Mouse (Mus musculus) midbrain, embryonic 10.5 days (tissue): Measurements from ENCODE around the gene F2r. TPM values are rescaled to one million over a fixed set of nuclear protein-coding genes. Genes with fewer than 3 reads are reported as not detected.
A peak's percentile ranks its signal among the peaks of the same experiment; 100 is the strongest.

Experiments
- DNase-seq: peaks from one replicate; pipeline ENCODE4 v3.0.0-alpha.2; 2017; ENCODE audit warnings: low spot score
- H3K27ac ChIP-seq: fragments of 300-500 bp; sonication (generic); replicated peaks from 2 replicates; pipeline ENCODE4 v1.5.1; 2016; ENCODE audit warnings: mild to moderate bottlenecking
- H3K27me3 ChIP-seq: fragments of 300-500 bp; sonication (generic); 2 replicates; pipeline ENCODE4 v1.6.1; 2016; ENCODE audit warnings: low read depth, mild to moderate bottlenecking; ENCODE audit not compliant: poor library complexity, severe bottlenecking
- H3K36me3 ChIP-seq: fragments of 300-500 bp; sonication (generic); 2 replicates; pipeline ENCODE4 v1.6.1; 2016; ENCODE audit warnings: mild to moderate bottlenecking, moderate library complexity
- H3K4me1 ChIP-seq: fragments of 300-500 bp; sonication (generic); 2 replicates; pipeline ENCODE4 v1.6.1; 2016
- H3K4me3 ChIP-seq: fragments of 300-500 bp; sonication (generic); 2 replicates; pipeline ENCODE4 v1.5.1; 2016; ENCODE audit warnings: mild to moderate bottlenecking, moderate library complexity
- H3K9me3 ChIP-seq: fragments of 300-500 bp; sonication (generic); replicated peaks from 2 replicates; pipeline ENCODE4 v1.6.1; 2016; ENCODE audit warnings: mild to moderate bottlenecking
- WGBS: fragments of 180-500 bp; shearing (Covaris S2); methylation state at CpG from one replicate; pipeline ENCODE4 v1.1.7; 2016; 5-methylcytosine and 5-hydroxymethylcytosine counted together
- polyA plus RNA-seq: library from polyadenylated mRNA; unstranded; fragments of >200 nt; fragmentation: Nextera tagmentation; extraction: Ambion mirVana; gene quantifications from 2 replicates; pipeline ENCODE4 v1.2.1, GENCODE M21; 2016

Gene F2r
- polyA plus RNA-seq, 1 experiment from 2014 or later = 117 TPM

GRCm38 (mm10) chr13:95621563-95621962 is 3.3 kb upstream of the F2r start:
- H3K4me3 ChIP-seq = no peak overlapping the region
- H3K27me3 ChIP-seq = no peaks in the 10 kb centered on the region
- peaks cover 20% of the 10 kb centered on the region for H3K4me1 ChIP-seq
- H3K9me3 ChIP-seq = no peaks in the 10 kb centered on the region
- no peak for DNase-seq
- H3K27ac ChIP-seq = no peak overlapping the region
- no peaks in the 10 kb centered on the region for H3K36me3 ChIP-seq
- 91% methylated on average over 3 of the region's 3 CpGs for WGBS

DNA sequence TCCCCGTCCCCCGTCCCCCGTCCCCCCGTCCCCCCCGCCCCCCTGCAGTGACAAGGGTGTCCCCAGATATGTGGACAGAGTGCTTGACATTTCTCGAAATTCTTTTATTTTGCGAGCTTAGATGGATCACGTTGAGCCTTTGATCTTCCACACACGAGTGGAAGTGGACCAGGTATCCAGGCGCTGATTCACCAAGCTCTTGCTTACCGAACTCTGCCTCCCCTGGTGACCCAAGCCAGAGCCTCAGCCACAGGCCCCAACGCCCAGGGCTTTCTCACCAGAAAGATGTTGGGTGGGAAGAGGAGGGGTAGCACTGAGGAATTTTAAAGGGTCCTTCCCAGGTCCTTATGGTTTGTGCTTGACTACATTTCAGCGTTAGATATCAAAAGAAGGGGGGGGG is 572 bp upstream of the F2r start:
- Histone ChIP-seq H3K27ac (peak overlapping the region; percentile 98), H3K9me3 (no peaks in the 10 kb centered on the region), H3K27me3 (no peaks in the 10 kb centered on the region), H3K36me3 (peaks cover 21% of the 10 kb centered on the region), H3K4me1 (peaks cover 43% of the 10 kb centered on the region), H3K4me3 (peak overlapping the region; percentile 88)
- WGBS = 7% methylated on average over 13 of the region's 13 CpGs
- DNase-seq = no peak

DNA sequence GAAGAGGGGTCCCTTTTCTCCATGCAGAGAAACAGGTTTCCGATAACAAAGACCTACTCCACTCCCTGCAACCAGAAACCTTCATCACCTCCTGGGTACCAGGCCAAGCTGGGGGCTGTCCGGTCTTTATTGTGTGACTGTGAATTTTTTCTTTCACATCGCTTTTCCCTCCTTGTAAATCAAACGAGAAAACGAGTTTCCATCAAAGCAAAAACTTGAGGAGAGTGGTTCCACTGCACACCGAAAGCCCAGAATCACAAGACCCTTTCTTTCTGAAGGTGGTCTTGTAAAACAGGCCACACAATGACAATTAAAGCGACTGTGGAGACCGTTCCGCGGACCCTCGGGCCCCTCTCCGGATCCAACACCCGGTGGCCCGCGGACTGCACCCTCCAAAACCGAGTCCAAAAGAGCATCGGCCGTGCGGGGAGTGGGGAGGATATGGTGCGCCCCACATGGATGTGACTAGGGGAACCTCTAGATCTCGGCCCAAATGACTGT is 566 bp downstream of the F2r start:
- Histone ChIP-seq H3K27ac (peak overlapping the region; percentile 98), H3K36me3 (peaks cover 32% of the 10 kb centered on the region), H3K4me3 (peak overlapping the region; percentile 88), H3K27me3 (no peaks in the 10 kb centered on the region), H3K9me3 (no peaks in the 10 kb centered on the region), H3K4me1 (peaks cover 43% of the 10 kb centered on the region)
- peak; percentile 58 for DNase-seq
- WGBS = under 1% methylated on average over 21 of the region's 21 CpGs

DNA sequence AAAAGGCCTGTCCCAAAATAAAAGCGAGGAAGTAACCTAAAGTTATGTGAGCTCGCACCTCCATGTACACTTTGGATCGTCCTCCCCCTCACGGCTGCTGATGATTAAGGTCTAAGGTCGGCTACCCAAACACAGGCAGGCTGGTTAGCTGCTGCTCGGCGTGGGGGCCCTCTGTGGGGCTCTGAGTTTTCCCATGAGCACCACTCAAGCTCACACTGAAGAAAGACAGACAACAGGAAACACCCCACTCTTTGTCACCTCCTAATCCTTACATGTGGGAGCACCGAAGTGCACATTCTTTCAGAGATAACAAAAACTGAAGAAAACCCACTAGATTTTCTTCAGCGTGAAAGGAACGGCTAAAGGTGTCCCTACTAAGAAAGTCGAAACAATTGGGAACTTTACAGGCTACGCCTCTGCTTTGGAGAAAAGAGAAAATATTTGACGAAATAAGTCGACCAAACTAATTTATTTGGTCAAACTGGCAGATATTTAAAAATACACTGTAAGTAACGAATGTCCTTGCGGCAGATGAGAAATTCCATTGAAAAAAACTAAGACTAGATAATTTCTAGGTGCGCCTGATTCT is 1.1 kb downstream of the F2r start:
- DNase-seq = peak; percentile 41
- H3K27ac ChIP-seq = peak overlapping the region; percentile 98
- H3K36me3 ChIP-seq = peaks cover 38% of the 10 kb centered on the region
- 12% methylated on average over 17 of the region's 17 CpGs for WGBS
- H3K4me1 ChIP-seq = peaks cover 43% of the 10 kb centered on the region
- no peaks in the 10 kb centered on the region for H3K9me3 ChIP-seq
- H3K27me3 ChIP-seq = no peaks in the 10 kb centered on the region
- peak overlapping the region; percentile 88 for H3K4me3 ChIP-seq

GRCm38 (mm10) chr13:95616512-95616911 is 1.8 kb downstream of the F2r start:
- H3K27ac ChIP-seq = peak overlapping the region; percentile 98
- WGBS = 75% methylated on average over 11 of the region's 11 CpGs
- H3K4me3 ChIP-seq = peak overlapping the region; percentile 88
- peaks cover 43% of the 10 kb centered on the region for H3K4me1 ChIP-seq
- no peak for DNase-seq
- H3K27me3 ChIP-seq = no peaks in the 10 kb centered on the region
- no peaks in the 10 kb centered on the region for H3K9me3 ChIP-seq
- peaks cover 44% of the 10 kb centered on the region for H3K36me3 ChIP-seq

GRCm38 (mm10) chr13:95614757-95615156 is 3.5 kb downstream of the F2r start:
- H3K27me3 ChIP-seq = no peaks in the 10 kb centered on the region
- WGBS = 80% methylated on average over 6 of the region's 6 CpGs
- peaks cover 61% of the 10 kb centered on the region for H3K36me3 ChIP-seq
- no peaks in the 10 kb centered on the region for H3K9me3 ChIP-seq
- DNase-seq = no peak
- H3K4me1 ChIP-seq = peaks cover 43% of the 10 kb centered on the region
- H3K27ac ChIP-seq = no peak overlapping the region
- no peak overlapping the region for H3K4me3 ChIP-seq

DNA sequence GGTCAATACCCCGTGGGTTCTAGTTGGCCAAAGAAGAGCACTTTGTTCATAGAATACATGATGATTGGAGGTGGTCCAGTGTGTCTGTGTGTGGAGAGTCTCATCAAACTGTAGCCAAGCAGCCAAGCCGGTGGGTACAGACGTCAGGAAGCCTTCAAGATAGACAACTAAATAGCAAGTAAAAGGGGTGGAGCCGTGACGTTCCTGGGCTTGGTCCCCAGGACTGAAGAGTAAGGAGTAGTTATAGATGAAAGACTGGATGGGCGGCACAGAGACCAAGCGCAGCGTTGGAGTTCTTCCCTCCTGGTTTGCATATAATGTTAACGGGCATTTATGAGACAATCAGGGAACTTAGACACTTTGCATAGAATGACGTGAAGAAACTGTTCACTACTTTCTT is 6.0 kb downstream of the F2r start:
- peaks cover 83% of the 10 kb centered on the region for H3K36me3 ChIP-seq
- DNase-seq = no peak
- H3K4me1 ChIP-seq = peaks cover 29% of the 10 kb centered on the region
- 93% methylated on average over 10 of the region's 10 CpGs for WGBS
- H3K27me3 ChIP-seq = no peaks in the 10 kb centered on the region
- H3K4me3 ChIP-seq = no peak overlapping the region
- H3K27ac ChIP-seq = no peak overlapping the region
- H3K9me3 ChIP-seq = peaks cover 5% of the 10 kb centered on the region; the same call in 1 of the 2 replicates

- H3K36me3 ChIP-seq = peaks cover 88% of the 10 kb centered on the region
- no peak overlapping the region for H3K27ac ChIP-seq
- H3K27me3 ChIP-seq = no peaks in the 10 kb centered on the region
- WGBS = 90% methylated on average over 4 of the region's 4 CpGs
- H3K4me1 ChIP-seq = peaks cover 25% of the 10 kb centered on the region
- no peak for DNase-seq
- H3K4me3 ChIP-seq = no peak overlapping the region
- peaks cover 5% of the 10 kb centered on the region; the same call in 1 of the 2 replicates for H3K9me3 ChIP-seq
Measured at GRCm38 (mm10) chr13:95611752-95612151, 6.5 kb downstream of the F2r start.

DNA sequence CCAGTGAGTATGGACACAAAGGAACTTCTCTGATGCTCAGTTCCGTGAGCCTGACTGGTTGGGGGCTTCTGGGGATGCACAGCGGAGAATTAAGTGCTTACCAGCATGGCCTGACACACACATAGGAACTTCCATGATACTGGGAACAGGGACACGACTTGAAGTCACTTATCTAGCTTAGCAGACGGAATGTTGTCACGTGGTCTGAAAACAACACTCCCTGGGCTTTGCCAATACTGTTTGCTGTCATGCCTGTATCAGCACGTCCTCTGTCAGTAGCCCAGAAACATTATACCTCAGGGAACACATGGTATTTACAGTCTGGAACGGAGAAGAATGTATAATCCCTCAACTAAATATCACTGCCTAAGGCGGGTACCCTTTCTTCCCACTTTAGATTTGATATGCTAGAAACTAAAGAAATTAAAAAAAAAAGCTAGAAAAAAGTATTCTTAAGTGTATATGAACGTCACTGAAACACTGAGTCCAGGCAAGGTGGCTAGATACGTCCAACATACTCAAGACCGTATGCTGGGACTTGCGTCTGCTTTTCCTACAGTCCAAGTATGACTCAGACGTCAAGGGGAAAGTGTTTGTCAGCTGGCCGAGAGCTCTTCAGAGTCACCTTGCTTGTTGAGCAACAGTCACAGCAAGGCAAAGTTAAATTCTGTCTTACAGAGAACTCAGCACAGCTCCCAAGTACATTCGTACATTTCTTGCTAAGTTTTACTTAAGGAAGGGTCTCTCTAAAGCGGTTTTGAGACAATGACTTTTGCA is 7.3 kb downstream of the F2r start:
- H3K36me3 ChIP-seq = peaks cover 94% of the 10 kb centered on the region
- WGBS = 91% methylated on average over 16 of the region's 16 CpGs

GRCm38 (mm10) chr13:95609088-95609420 is 9.2 kb downstream of the F2r start:
- Histone ChIP-seq H3K4me1 (no peaks in the 10 kb centered on the region), H3K27ac (no peak overlapping the region), H3K27me3 (no peaks in the 10 kb centered on the region), H3K9me3 (peaks cover 5% of the 10 kb centered on the region; the same call in 1 of the 2 replicates), H3K4me3 (no peak overlapping the region), H3K36me3 (peaks cover 96% of the 10 kb centered on the region)
- WGBS = 90% methylated on average over 2 of the region's 2 CpGs
- no peak for DNase-seq

More for the DNA sequence above, 7.3 kb downstream of the F2r start:
- Histone ChIP-seq H3K27me3 (no peaks in the 10 kb centered on the region), H3K27ac (no peak overlapping the region), H3K4me3 (no peak overlapping the region), H3K4me1 (peaks cover 17% of the 10 kb centered on the region), H3K9me3 (peaks cover 5% of the 10 kb centered on the region; the same call in 1 of the 2 replicates)
- no peak for DNase-seq

- no peak overlapping the region for H3K4me3 ChIP-seq
- no peaks in the 10 kb centered on the region for H3K4me1 ChIP-seq
- no peaks in the 10 kb centered on the region for H3K27me3 ChIP-seq
- no peak for DNase-seq
- H3K36me3 ChIP-seq = peaks cover 96% of the 10 kb centered on the region
- peaks cover 5% of the 10 kb centered on the region; the same call in 1 of the 2 replicates for H3K9me3 ChIP-seq
- H3K27ac ChIP-seq = no peak overlapping the region
- WGBS = 92% methylated on average over 6 of the region's 6 CpGs
Measured at GRCm38 (mm10) chr13:95608416-95609087, 9.7 kb downstream of the F2r start.

- peaks cover 5% of the 10 kb centered on the region; the same call in 1 of the 2 replicates for H3K9me3 ChIP-seq
- H3K27ac ChIP-seq = no peak overlapping the region
- H3K4me3 ChIP-seq = no peak overlapping the region
- no peaks in the 10 kb centered on the region for H3K27me3 ChIP-seq
- H3K4me1 ChIP-seq = no peaks in the 10 kb centered on the region
- DNase-seq = no peak
- H3K36me3 ChIP-seq = peaks cover 96% of the 10 kb centered on the region
- WGBS = 94% methylated on average over 8 of the region's 8 CpGs
Measured at GRCm38 (mm10) chr13:95607019-95607418, 11.3 kb downstream of the F2r start.
